Mouse (Mus musculus): ENCODE measurements around the gene Prmt8. TPM values are rescaled to one million over a fixed set of nuclear protein-coding genes. Genes with fewer than 3 reads are reported as not detected.

Prmt8 gene
- polyA plus RNA-seq, 1 experiment: not detected

GRCm38 (mm10) chr6:127714906-127715305 is 54.4 kb downstream of the Prmt8 start:
- Histone ChIP-seq H3K36me3 (ENCODE audit: control insufficient read depth, insufficient read depth) (no peaks in the 10 kb centered on the region), H3K4me2 (ENCODE audit: low read depth) (no peak overlapping the region), H3K4me3 (no peak overlapping the region), H3ac (ENCODE audit: control insufficient read depth, insufficient read length) (no peak overlapping the region), H3K27me3 (ENCODE audit: control insufficient read depth, insufficient read depth, insufficient read length) (no peaks in the 10 kb centered on the region), H3K79me2 (ENCODE audit: control insufficient read depth, insufficient read depth) (no peaks in the 10 kb centered on the region)
- TF ChIP-seq CEBPB (IDR thresholded peaks at IDR 0.05; ENCODE audit: insufficient read depth, poor library complexity, severe bottlenecking): no peak
- no peak for TF ChIP-seq MYOD1 (IDR thresholded peaks at IDR 0.05; ENCODE audit: control insufficient read depth in 1 of 3, insufficient read length in 2 of 3, low read depth in 2 of 3)
- TF ChIP-seq E2F4 (IDR thresholded peaks at IDR 0.05; ENCODE audit: insufficient read depth): no peak
- TF ChIP-seq SRF (IDR thresholded peaks at IDR 0.05; ENCODE audit: control insufficient read depth, insufficient read length, low read depth): no peak
- TF ChIP-seq TCF3 (IDR thresholded peaks at IDR 0.05; ENCODE audit: insufficient read length, low read depth): no peak
- no peak for TF ChIP-seq REST (IDR thresholded peaks at IDR 0.05; ENCODE audit: insufficient read depth, insufficient read length)
- TF ChIP-seq MYOG (IDR thresholded peaks at IDR 0.05; ENCODE audit: control insufficient read depth in 1 of 3, insufficient read depth in 1 of 3, insufficient read length in 2 of 3, low read depth in 2 of 3): no peak

- no peaks in the 10 kb centered on the region for H3K79me2 ChIP-seq (ENCODE audit: control insufficient read depth, insufficient read depth)
- H3K36me3 ChIP-seq (ENCODE audit: control insufficient read depth, insufficient read depth): no peaks in the 10 kb centered on the region
- TF ChIP-seq E2F4 (IDR thresholded peaks at IDR 0.05; ENCODE audit: insufficient read depth) (no peak), POLR2A (IDR thresholded peaks at IDR 0.05; ENCODE audit: insufficient read length, low read depth) (no peak), MYOG (IDR thresholded peaks at IDR 0.05; ENCODE audit: control insufficient read depth in 1 of 3, insufficient read depth in 1 of 3, insufficient read length in 2 of 3, low read depth in 2 of 3) (no peak), POLR2AphosphoS2 (IDR thresholded peaks at IDR 0.05; ENCODE audit: insufficient read length, low read depth) (no peak), TCF12 (IDR thresholded peaks at IDR 0.05; ENCODE audit: insufficient read depth, poor library complexity, severe bottlenecking) (no peak), USF1 (IDR thresholded peaks at IDR 0.05; ENCODE audit: low read depth) (no peak), MAX (IDR thresholded peaks at IDR 0.05; ENCODE audit: low read depth) (no peak), MYOD1 (IDR thresholded peaks at IDR 0.05; ENCODE audit: control insufficient read depth in 1 of 3, insufficient read length in 2 of 3, low read depth in 2 of 3) (no peak), SRF (IDR thresholded peaks at IDR 0.05; ENCODE audit: control insufficient read depth, insufficient read length, low read depth) (no peak), TCF3 (IDR thresholded peaks at IDR 0.05; ENCODE audit: insufficient read length, low read depth) (no peak), CEBPB (IDR thresholded peaks at IDR 0.05; ENCODE audit: insufficient read depth, poor library complexity, severe bottlenecking) (no peak), REST (IDR thresholded peaks at IDR 0.05; ENCODE audit: insufficient read depth, insufficient read length) (no peak)
- H3K4me2 ChIP-seq (ENCODE audit: low read depth): no peak overlapping the region
- H3K27me3 ChIP-seq (ENCODE audit: control insufficient read depth, insufficient read depth, insufficient read length): no peaks in the 10 kb centered on the region
- H3K4me3 ChIP-seq: no peak overlapping the region
- H3ac ChIP-seq (ENCODE audit: control insufficient read depth, insufficient read length): no peak overlapping the region
Measured at GRCm38 (mm10) chr6:127708218-127708628, 61.0 kb downstream of the Prmt8 start.

- no peaks in the 10 kb centered on the region for H3K79me2 ChIP-seq (ENCODE audit: control insufficient read depth, insufficient read depth)
- TF ChIP-seq POLR2A (IDR thresholded peaks at IDR 0.05; ENCODE audit: insufficient read length, low read depth): no peak
- H3K27me3 ChIP-seq (ENCODE audit: control insufficient read depth, insufficient read depth, insufficient read length): no peaks in the 10 kb centered on the region
Measured at GRCm38 (mm10) chr6:127701036-127701783, 68.1 kb downstream of the Prmt8 start.

GRCm38 (mm10) chr6:127693681-127694080 is 75.6 kb downstream of the Prmt8 start:
- no peak overlapping the region for H3K4me3 ChIP-seq
- H3K36me3 ChIP-seq (ENCODE audit: control insufficient read depth, insufficient read depth): no peaks in the 10 kb centered on the region
- H3K79me2 ChIP-seq (ENCODE audit: control insufficient read depth, insufficient read depth): no peaks in the 10 kb centered on the region
- H3K27me3 ChIP-seq (ENCODE audit: control insufficient read depth, insufficient read depth, insufficient read length): no peaks in the 10 kb centered on the region
- H3ac ChIP-seq (ENCODE audit: control insufficient read depth, insufficient read length): no peak overlapping the region
- H3K4me2 ChIP-seq (ENCODE audit: low read depth): no peak overlapping the region
- TF ChIP-seq MYOG (IDR thresholded peaks at IDR 0.05; ENCODE audit: control insufficient read depth in 1 of 3, insufficient read depth in 1 of 3, insufficient read length in 2 of 3, low read depth in 2 of 3): no peak
- no peak for TF ChIP-seq E2F4 (IDR thresholded peaks at IDR 0.05; ENCODE audit: insufficient read depth)
- no peak for TF ChIP-seq POLR2A (IDR thresholded peaks at IDR 0.05; ENCODE audit: insufficient read length, low read depth)
- no peak for TF ChIP-seq MAX (IDR thresholded peaks at IDR 0.05; ENCODE audit: low read depth)
- no peak for TF ChIP-seq TCF3 (IDR thresholded peaks at IDR 0.05; ENCODE audit: insufficient read length, low read depth)
- TF ChIP-seq CEBPB (IDR thresholded peaks at IDR 0.05; ENCODE audit: insufficient read depth, poor library complexity, severe bottlenecking): no peak
- TF ChIP-seq REST (IDR thresholded peaks at IDR 0.05; ENCODE audit: insufficient read depth, insufficient read length): no peak
- TF ChIP-seq SRF (IDR thresholded peaks at IDR 0.05; ENCODE audit: control insufficient read depth, insufficient read length, low read depth): no peak
- no peak for TF ChIP-seq MYOD1 (IDR thresholded peaks at IDR 0.05; ENCODE audit: control insufficient read depth in 1 of 3, insufficient read length in 2 of 3, low read depth in 2 of 3)
- no peak for TF ChIP-seq TCF12 (IDR thresholded peaks at IDR 0.05; ENCODE audit: insufficient read depth, poor library complexity, severe bottlenecking)
- TF ChIP-seq POLR2AphosphoS2 (IDR thresholded peaks at IDR 0.05; ENCODE audit: insufficient read length, low read depth): no peak
- TF ChIP-seq USF1 (IDR thresholded peaks at IDR 0.05; ENCODE audit: low read depth): no peak

More at GRCm38 (mm10) chr6:127701036-127701783, 68.1 kb downstream of the Prmt8 start:
- no peak overlapping the region for H3K4me3 ChIP-seq
- H3K36me3 ChIP-seq (ENCODE audit: control insufficient read depth, insufficient read depth): no peaks in the 10 kb centered on the region
- no peak overlapping the region for H3K4me2 ChIP-seq (ENCODE audit: low read depth)
- H3ac ChIP-seq (ENCODE audit: control insufficient read depth, insufficient read length): no peak overlapping the region

GRCm38 (mm10) chr6:127692298-127692697 is 77.0 kb downstream of the Prmt8 start:
- no peaks in the 10 kb centered on the region for H3K79me2 ChIP-seq (ENCODE audit: control insufficient read depth, insufficient read depth)
- H3ac ChIP-seq (ENCODE audit: control insufficient read depth, insufficient read length): no peak overlapping the region
- TF ChIP-seq SRF (IDR thresholded peaks at IDR 0.05; ENCODE audit: control insufficient read depth, insufficient read length, low read depth) (no peak), MAX (IDR thresholded peaks at IDR 0.05; ENCODE audit: low read depth) (no peak), MYOD1 (IDR thresholded peaks at IDR 0.05; ENCODE audit: control insufficient read depth in 1 of 3, insufficient read length in 2 of 3, low read depth in 2 of 3) (no peak)
- no peaks in the 10 kb centered on the region for H3K36me3 ChIP-seq (ENCODE audit: control insufficient read depth, insufficient read depth)
- no peak overlapping the region for H3K4me3 ChIP-seq
- H3K4me2 ChIP-seq (ENCODE audit: low read depth): no peak overlapping the region
- H3K27me3 ChIP-seq (ENCODE audit: control insufficient read depth, insufficient read depth, insufficient read length): no peaks in the 10 kb centered on the region
